Mouse (Mus musculus) MN1 (cell line): Measurements from ENCODE around the gene Ovol2.
"Not testable (repeated sequence)": the region's sequence is repeated elsewhere in the genome, so short reads cannot be mapped to it uniquely, and the experiment has no call there.

Experiments
- DNase-seq: peaks from one replicate; pipeline ENCODE4 v3.0.0-alpha.2; 2016; ENCODE audit warnings: low spot score

Gene Ovol2

GRCm38 (mm10) chr2:144331401-144332302, at the start of gene Ovol2:
Ovol2 (minus strand) TSS chr2:144332146.
- no peak for DNase-seq

GRCm38 (mm10) chr2:144381741-144382140, 49.8 kb upstream of the Ovol2 start:
- DNase-seq = no peak

- DNase-seq = no peak
Measured at GRCm38 (mm10) chr2:144381293-144381692, 49.3 kb upstream of the Ovol2 start.

GRCm38 (mm10) chr2:144375063-144375703, 43.2 kb upstream of the Ovol2 start:
- no peak for DNase-seq

- DNase-seq = no peak
Measured at GRCm38 (mm10) chr2:144373063-144373462, 41.1 kb upstream of the Ovol2 start.

- no peak for DNase-seq
Measured at GRCm38 (mm10) chr2:144371566-144371965, 39.6 kb upstream of the Ovol2 start.

GRCm38 (mm10) chr2:144369511-144369910, 37.6 kb upstream of the Ovol2 start:
- peak; percentile 45 for DNase-seq

GRCm38 (mm10) chr2:144369020-144369421, 37.1 kb upstream of the Ovol2 start:
- DNase-seq = no peak

GRCm38 (mm10) chr2:144368400-144369019, 36.6 kb upstream of the Ovol2 start, which contains the start of the genes Kat14 and Pet117:
Kat14 (plus strand) TSS chr2:144368983.
Pet117 (plus strand) TSS chr2:144368996.
- peak; percentile 99 for DNase-seq

GRCm38 (mm10) chr2:144352843-144353242, 20.9 kb upstream of the Ovol2 start:
- no peak for DNase-seq

GRCm38 (mm10) chr2:144348525-144348924, 16.6 kb upstream of the Ovol2 start:
- no peak for DNase-seq

- no peak for DNase-seq
Measured at GRCm38 (mm10) chr2:144343158-144343557, 11.2 kb upstream of the Ovol2 start.

GRCm38 (mm10) chr2:144338149-144338548, 6.2 kb upstream of the Ovol2 start:
- DNase-seq = not testable (repeated sequence)

- DNase-seq = no peak
Measured at GRCm38 (mm10) chr2:144337701-144338100, 5.8 kb upstream of the Ovol2 start.

- DNase-seq = no peak
Measured at GRCm38 (mm10) chr2:144337230-144337629, 5.3 kb upstream of the Ovol2 start.

GRCm38 (mm10) chr2:144333138-144333842, 1.3 kb upstream of the Ovol2 start:
- no peak for DNase-seq

- no peak for DNase-seq
Measured at GRCm38 (mm10) chr2:144332486-144332885, 540 bp upstream of the Ovol2 start.

- DNase-seq = no peak
Measured at GRCm38 (mm10) chr2:144330960-144331371, 980 bp downstream of the Ovol2 start.

- no peak for DNase-seq
Measured at GRCm38 (mm10) chr2:144330352-144330959, 1.5 kb downstream of the Ovol2 start.

- DNase-seq = no peak
Measured at GRCm38 (mm10) chr2:144329937-144330336, 2.0 kb downstream of the Ovol2 start.

- DNase-seq = no peak
Measured at GRCm38 (mm10) chr2:144329451-144329850, 2.5 kb downstream of the Ovol2 start.

- peak; percentile 67 for DNase-seq
Measured at GRCm38 (mm10) chr2:144324218-144324617, 7.7 kb downstream of the Ovol2 start.
